Mouse (Mus musculus): ENCODE data around the gene Dennd1b.

DNA sequence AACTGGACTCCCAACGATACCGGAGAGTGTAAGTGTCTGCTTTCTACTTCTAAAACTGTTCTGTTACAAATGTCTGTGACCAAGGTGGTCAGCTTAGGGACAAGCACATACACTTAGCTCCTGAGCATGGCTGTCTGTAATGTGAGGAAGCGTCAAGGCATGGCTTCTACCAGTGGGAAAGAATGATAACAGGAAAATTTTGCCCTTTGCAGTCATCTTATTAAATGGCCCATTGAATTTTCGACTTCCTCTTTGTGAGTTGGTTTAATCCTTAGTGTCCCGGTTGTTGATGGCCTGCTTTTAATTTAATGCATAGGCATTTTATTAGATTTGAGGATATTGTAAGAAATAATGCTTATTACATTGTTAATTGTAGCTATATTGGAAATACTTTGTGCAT, 97.1 kb downstream of the Dennd1b start:
- no peak for TF ChIP-seq CTCF (IDR thresholded peaks at IDR 0.05; ENCODE audit: low read depth, low read length)
- TF ChIP-seq POLR2A (IDR thresholded peaks at IDR 0.05; ENCODE audit: extremely low read depth, insufficient read depth, low read length): no peak
